Mouse (Mus musculus) liver, adult 2 months (tissue): ENCODE results near the gene Gemin7. TPM values are rescaled to one million over a fixed set of nuclear protein-coding genes. Genes with fewer than 3 reads are reported as not detected.

Experiments used
- DNase-seq: peaks from one replicate; pipeline ENCODE4 v3.0.0-alpha.2; 2011; ENCODE audit warnings: low read depth, low spot score; ENCODE audit errors: extremely low read depth
- H3K27ac ChIP-seq: fragments of 200-500 bp; replicated peaks from 2 replicates; pipeline ENCODE4 v1.5.1; 2012; ENCODE audit warnings: low read depth, mild to moderate bottlenecking, control low read depth, inconsistent platforms, low read length; ENCODE audit not compliant: insufficient read depth
- H3K27me3 ChIP-seq: fragments of 200-500 bp; 2 replicates; pipeline ENCODE4 v1.6.1; 2012; ENCODE audit warnings: mild to moderate bottlenecking, moderate library complexity, low read length, inconsistent platforms; ENCODE audit not compliant: control insufficient read depth, insufficient read depth
- H3K36me3 ChIP-seq: fragments of 200-500 bp; 2 replicates; pipeline ENCODE4 v1.6.1; 2012; ENCODE audit warnings: low read length, inconsistent platforms; ENCODE audit not compliant: control insufficient read depth, insufficient read depth
- H3K4me1 ChIP-seq: fragments of 200-500 bp; 2 replicates; pipeline ENCODE4 v1.6.1; 2011; ENCODE audit warnings: low read length; ENCODE audit not compliant: control insufficient read depth, insufficient read depth
- H3K4me3 ChIP-seq: fragments of 200-500 bp; 2 replicates; pipeline ENCODE4 v1.5.1; 2011; ENCODE audit warnings: low read depth, mild to moderate bottlenecking, control low read depth, low read length, moderate library complexity; ENCODE audit not compliant: insufficient read depth
- H3K79me2 ChIP-seq: fragments of 200-500 bp; 2 replicates; pipeline ENCODE4 v1.6.1; 2012; ENCODE audit warnings: inconsistent platforms, mild to moderate bottlenecking, low read length, moderate library complexity; ENCODE audit not compliant: control insufficient read depth, insufficient read depth
- H3K9ac ChIP-seq: fragments of 200-500 bp; 2 replicates; pipeline ENCODE4 v1.6.1; 2012; ENCODE audit warnings: low read depth, mild to moderate bottlenecking, control low read depth, inconsistent platforms, low read length
- CTCF ChIP-seq: fragments of 200-500 bp; IDR thresholded peaks from 2 replicates; pipeline ENCODE4 v1.5.1; 2011; ENCODE audit warnings: low read depth, low read length, control low read depth
- POLR2A ChIP-seq: fragments of 200-500 bp; IDR thresholded peaks from 2 replicates; pipeline ENCODE4 v1.6.1; 2011; ENCODE audit warnings: low read length, control low read depth; ENCODE audit not compliant: insufficient read depth; ENCODE audit errors: extremely low read depth
- WGBS: fragments of 180-500 bp; shearing (Covaris S2); methylation state at CpG from one replicate; pipeline ENCODE4 v1.1.7; 2018; 5-methylcytosine and 5-hydroxymethylcytosine counted together
- polyA plus RNA-seq: library from polyadenylated mRNA; depleted of rRNA; stranded (reverse); fragments of >200 nt; gene quantifications from 2 replicates; pipeline ENCODE4 v1.2.3, GENCODE M21; 2012
- total RNA-seq: library from RNA; depleted of rRNA; stranded (reverse); fragments of >200 nt; gene quantifications from 2 replicates; pipeline ENCODE4 v1.2.3, GENCODE M21; 2014

The Gemin7 gene
- total and polyA plus RNA-seq, 2 experiments: 31.2 to 61.6 TPM

DNA sequence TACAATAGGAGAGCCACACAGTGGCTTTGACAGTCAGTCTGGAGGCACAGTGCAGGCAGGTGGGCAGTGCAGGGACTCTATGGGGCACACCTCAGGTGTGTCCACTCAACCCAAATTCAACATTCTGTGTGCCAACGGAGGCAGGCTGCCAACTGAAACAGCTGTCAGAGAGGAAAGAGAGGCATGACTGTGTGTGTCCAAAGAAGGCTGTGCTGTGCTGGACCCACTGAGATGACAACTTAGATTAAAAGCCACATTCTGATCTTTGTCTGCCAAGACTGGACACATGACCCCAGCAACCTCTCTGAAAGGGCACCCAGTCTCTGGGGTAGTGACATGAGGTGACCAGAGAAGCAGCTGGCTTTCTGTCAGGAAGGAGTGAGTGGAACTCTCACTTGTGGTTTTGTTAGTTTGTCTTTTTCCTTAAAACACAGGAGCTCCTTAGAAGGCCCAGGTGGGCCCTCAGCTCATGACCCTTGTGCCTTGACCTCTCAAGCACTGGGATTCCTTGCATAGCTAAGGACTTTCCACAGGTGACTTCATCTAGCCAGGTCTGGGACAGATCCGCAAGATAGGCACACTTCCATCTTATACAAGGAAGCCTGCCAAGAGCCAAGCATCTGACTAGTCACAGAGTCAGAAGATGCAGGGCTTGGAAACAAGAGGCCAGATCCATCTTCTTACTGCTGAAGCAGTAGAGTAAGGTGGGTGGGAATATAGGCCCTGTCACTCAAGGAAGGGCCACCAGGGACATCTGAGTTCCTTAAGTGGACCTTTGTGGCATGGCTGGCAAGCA is 36.4 kb downstream of the Gemin7 start:
- Histone ChIP-seq H3K27me3 (no peaks in the 10 kb centered on the region), H3K27ac (no peak overlapping the region), H3K79me2 (peaks cover 72% of the 10 kb centered on the region), H3K9ac (no peak overlapping the region), H3K4me1 (peaks cover 6% of the 10 kb centered on the region), H3K36me3 (no peaks in the 10 kb centered on the region), H3K4me3 (no peak overlapping the region)
- WGBS: 31% methylated on average over 2 of the region's 2 CpGs
- peak; percentile 72 for DNase-seq
- TF ChIP-seq POLR2A: no peak
- TF ChIP-seq CTCF: no peak

DNA sequence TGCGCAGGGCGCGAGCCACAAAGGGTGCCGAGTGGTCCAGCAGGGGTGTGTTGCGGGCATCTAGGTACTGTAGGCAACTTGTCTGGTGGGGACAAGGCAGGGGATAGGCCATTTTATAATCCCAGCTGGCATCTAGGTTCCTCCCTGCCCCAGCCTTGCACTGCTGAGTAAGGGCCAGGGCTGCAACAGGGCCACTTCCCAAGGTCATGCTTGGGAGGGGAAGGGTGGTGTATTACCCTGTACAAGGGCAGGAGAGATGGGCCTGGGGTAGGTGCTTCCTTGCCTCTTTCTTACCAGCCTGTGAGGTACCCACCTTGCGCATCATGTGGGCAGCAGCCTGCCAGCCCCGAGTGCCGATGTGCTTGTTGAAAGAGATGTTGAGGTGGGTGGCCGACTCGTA is 42.7 kb downstream of the Gemin7 start:
- H3K27me3 ChIP-seq: no peaks in the 10 kb centered on the region
- no peak overlapping the region for H3K4me3 ChIP-seq
- 97% methylated on average over 10 of the region's 10 CpGs for WGBS
- DNase-seq: no peak
- H3K9ac ChIP-seq: no peak overlapping the region
- H3K79me2 ChIP-seq: peaks cover 23% of the 10 kb centered on the region
- H3K36me3 ChIP-seq: peaks cover 10% of the 10 kb centered on the region
- TF ChIP-seq POLR2A (no peak), CTCF (no peak)
- no peak overlapping the region for H3K27ac ChIP-seq
- H3K4me1 ChIP-seq: no peaks in the 10 kb centered on the region

DNA sequence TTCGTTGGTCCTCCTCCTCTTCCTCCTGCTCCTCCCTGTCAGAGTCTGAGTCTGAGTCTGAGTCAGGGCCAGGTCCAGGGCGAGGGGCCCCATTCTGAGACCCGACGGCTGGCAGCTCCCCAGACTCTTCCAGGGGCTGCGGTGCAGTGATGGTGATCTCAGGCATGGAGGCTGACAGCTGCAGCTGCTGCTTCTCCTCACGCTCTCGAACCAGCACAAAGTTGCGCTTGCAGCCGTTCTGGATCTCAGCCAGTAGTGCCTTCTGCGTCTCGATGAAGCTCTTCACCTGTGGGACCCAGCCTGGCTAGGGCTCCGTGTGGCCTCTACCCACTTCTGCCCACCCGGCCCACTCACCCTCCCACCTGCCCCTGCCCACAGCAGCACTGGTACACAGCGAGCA is 45.2 kb downstream of the Gemin7 start:
- H3K79me2 ChIP-seq: peaks cover 7% of the 10 kb centered on the region
- TF ChIP-seq POLR2A (no peak), CTCF (no peak)
- DNase-seq: no peak
- no peak overlapping the region for H3K4me3 ChIP-seq
- WGBS: 91% methylated on average over 14 of the region's 14 CpGs
- H3K36me3 ChIP-seq: peaks cover 10% of the 10 kb centered on the region
- H3K4me1 ChIP-seq: no peaks in the 10 kb centered on the region
- no peak overlapping the region for H3K9ac ChIP-seq
- no peaks in the 10 kb centered on the region for H3K27me3 ChIP-seq
- no peak overlapping the region for H3K27ac ChIP-seq

DNA sequence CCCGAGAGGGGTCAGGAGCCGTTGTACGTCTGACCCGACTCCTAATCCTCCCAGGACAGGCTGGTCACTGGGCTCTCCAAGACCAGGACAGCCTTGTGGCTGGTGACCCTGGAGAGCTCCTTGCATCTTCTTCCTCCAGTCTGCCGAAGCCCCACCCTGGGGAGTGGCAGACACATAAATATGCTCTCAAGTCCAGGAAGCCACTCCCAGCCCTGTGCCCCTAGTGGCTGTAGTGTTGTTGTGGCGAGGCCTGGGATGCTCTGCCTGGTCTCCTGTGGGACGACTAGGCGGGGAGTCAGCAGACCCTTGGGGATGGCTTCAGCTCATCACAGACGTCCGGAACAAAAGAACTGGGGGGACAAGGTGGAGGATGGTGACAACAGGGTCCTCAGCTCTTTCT is 46.3 kb downstream of the Gemin7 start:
- Histone ChIP-seq H3K9ac (no peak overlapping the region), H3K79me2 (peaks cover 2% of the 10 kb centered on the region; the same call in 1 of the 2 replicates), H3K4me1 (no peaks in the 10 kb centered on the region), H3K27ac (no peak overlapping the region), H3K36me3 (peaks cover 10% of the 10 kb centered on the region), H3K4me3 (no peak overlapping the region), H3K27me3 (no peaks in the 10 kb centered on the region)
- 91% methylated on average over 10 of the region's 10 CpGs for WGBS
- TF ChIP-seq POLR2A (no peak), CTCF (0 out of 2 replicates have a peak, but pooled peaks have one; percentile 3)
- DNase-seq: no peak

DNA sequence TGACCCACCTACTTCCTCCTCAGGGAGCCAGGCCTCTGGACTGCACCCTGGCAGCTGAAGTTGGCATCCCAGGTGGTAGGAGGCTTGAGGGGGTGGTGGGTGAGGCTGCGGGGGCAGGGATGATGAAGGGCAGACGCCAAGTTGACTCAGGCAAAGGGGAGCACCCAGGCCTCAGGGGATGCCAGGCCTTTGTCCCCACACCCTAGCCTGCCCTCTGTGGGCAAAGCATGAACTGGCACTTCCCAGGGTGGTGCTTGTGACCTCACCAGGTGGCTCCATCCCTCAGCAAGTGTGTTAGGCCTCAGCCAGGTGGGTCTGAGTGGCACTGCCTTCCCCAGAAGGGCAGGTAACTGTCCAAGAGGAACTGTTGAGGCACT is 52.3 kb downstream of the Gemin7 start:
- Histone ChIP-seq H3K27me3 (peaks cover 21% of the 10 kb centered on the region), H3K4me3 (no peak overlapping the region), H3K4me1 (peaks cover 7% of the 10 kb centered on the region; the same call in 1 of the 2 replicates), H3K36me3 (no peaks in the 10 kb centered on the region), H3K9ac (no peak overlapping the region), H3K27ac (no peak overlapping the region), H3K79me2 (no peaks in the 10 kb centered on the region)
- no peak for TF ChIP-seq POLR2A
- TF ChIP-seq CTCF: no peak; the same call in 1 of the 2 replicates
- no peak for DNase-seq
- 70% methylated on average over 2 of the region's 2 CpGs for WGBS
